Mouse (Mus musculus) urinary bladder, postnatal 25 days (tissue): ENCODE measurements around the gene Heg1.

Experiments used
- DNase-seq: peaks from one replicate; pipeline ENCODE4 v3.0.0; 2022; ENCODE audit warnings: low spot score

Gene Heg1

GRCm38 (mm10) chr16:33677313-33677690 is 6.9 kb upstream of the Heg1 start:
- no peak for DNase-seq

GRCm38 (mm10) chr16:33677901-33678300 is 6.3 kb upstream of the Heg1 start:
- DNase-seq = no peak

- DNase-seq = no peak
These were observed 3.9 kb upstream of the Heg1 start for GRCm38 (mm10) chr16:33680271-33680670.

GRCm38 (mm10) chr16:33680816-33681215 is 3.4 kb upstream of the Heg1 start:
- DNase-seq = no peak

GRCm38 (mm10) chr16:33681661-33682060 is 2.5 kb upstream of the Heg1 start:
- no peak for DNase-seq

GRCm38 (mm10) chr16:33682651-33683050 is 1.5 kb upstream of the Heg1 start:
- DNase-seq = no peak

GRCm38 (mm10) chr16:33683206-33684161 is 686 bp upstream of the Heg1 start:
- no peak for DNase-seq

GRCm38 (mm10) chr16:33684703-33685701 is 832 bp downstream of the Heg1 start:
- DNase-seq = no peak

- DNase-seq = no peak
These were observed 1.9 kb downstream of the Heg1 start for GRCm38 (mm10) chr16:33686056-33686455.

GRCm38 (mm10) chr16:33687724-33688123 is 3.6 kb downstream of the Heg1 start:
- no peak for DNase-seq

GRCm38 (mm10) chr16:33690975-33691747 is 7.0 kb downstream of the Heg1 start:
- DNase-seq = no peak

- no peak for DNase-seq
These were observed 9.4 kb downstream of the Heg1 start for GRCm38 (mm10) chr16:33693553-33693952.

- DNase-seq = no peak
These were observed 12.8 kb downstream of the Heg1 start for GRCm38 (mm10) chr16:33696811-33697575.

- DNase-seq = no peak
These were observed 13.6 kb downstream of the Heg1 start for GRCm38 (mm10) chr16:33697576-33698276.

- DNase-seq = no peak
These were observed 14.2 kb downstream of the Heg1 start for GRCm38 (mm10) chr16:33698277-33698790.

- no peak for DNase-seq
These were observed 16.4 kb downstream of the Heg1 start for GRCm38 (mm10) chr16:33700584-33700983.

- DNase-seq = no peak
These were observed 17.7 kb downstream of the Heg1 start for GRCm38 (mm10) chr16:33701872-33702271.

- no peak for DNase-seq
These were observed 20.1 kb downstream of the Heg1 start for GRCm38 (mm10) chr16:33704289-33704688.

GRCm38 (mm10) chr16:33705258-33705657 is 21.1 kb downstream of the Heg1 start:
- DNase-seq = no peak
